ENCODE assay signal across 20 mouse cellular contexts in the genomic region with DNA sequence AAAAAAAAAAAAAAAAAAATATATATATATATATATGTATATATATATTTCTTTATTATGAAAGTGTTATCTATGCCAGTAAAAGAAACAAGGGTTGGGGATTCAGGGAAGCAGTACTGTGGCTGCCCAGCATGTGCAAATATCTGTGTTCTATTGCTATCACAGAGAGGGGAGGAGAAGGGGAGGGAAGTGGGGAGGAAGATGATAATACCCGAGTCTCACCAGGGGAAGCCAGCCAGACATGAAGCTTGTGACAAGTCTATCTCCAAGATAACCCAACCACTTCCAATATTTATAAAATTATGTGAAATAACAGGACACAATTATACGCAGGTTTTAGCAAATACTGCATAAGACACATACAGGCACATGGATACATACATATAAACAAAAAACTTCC. TPM values are rescaled to one million over a fixed set of nuclear protein-coding genes. Genes with fewer than 3 reads are reported as not detected.
"Had no signal": no experiment of that assay in that cellular context is flagged by ENCODE, and none has a peak within 500 bp of the region (broad histone marks: within the 10 kb centered on the region; RNA-seq: fewer than 3 reads in every experiment).

No protein-coding gene starts in this region.

- H3K4me3 ChIP-seq: midbrain, embryonic 10.5 days; midbrain, embryonic 12.5 days; myocyte; neural tube, embryonic 13.5 days; neural tube, embryonic 15.5 days had no signal

- H3K27ac ChIP-seq: midbrain, embryonic 10.5 days; midbrain, embryonic 12.5 days; neural tube, embryonic 13.5 days; neural tube, embryonic 15.5 days had no signal

- H3K9ac ChIP-seq: lung, embryonic 14.5 days; midbrain, embryonic 12.5 days; neural tube, embryonic 13.5 days; neural tube, embryonic 15.5 days had no signal

- ATAC-seq: midbrain, embryonic 16.5 days had no signal

- H3K9me3 ChIP-seq: midbrain, embryonic 10.5 days; midbrain, embryonic 12.5 days; neural tube, embryonic 13.5 days; neural tube, embryonic 15.5 days had no signal

- H3K27me3 ChIP-seq: midbrain, embryonic 12.5 days; neural tube, embryonic 13.5 days; neural tube, embryonic 15.5 days had no signal

- DNase-seq: lung, adult 18-20 months; lung, embryonic 14.5 days; lung, postnatal 10 days; lung, postnatal 4 days; midbrain, embryonic 14.5 days; retina, postnatal 1 day; right cerebral cortex, adult 18-20 months; right cerebral cortex, postnatal 25 days; right cerebral cortex, postnatal 4 days; spleen, adult 18-20 months; thymus, adult 18-20 months; thymus, postnatal 14 days; thymus, postnatal 36 days had no signal

- H3K4me1 ChIP-seq: midbrain, embryonic 10.5 days; midbrain, embryonic 12.5 days; neural tube, embryonic 13.5 days; neural tube, embryonic 15.5 days had no signal

- H3K4me2 ChIP-seq: lung, embryonic 14.5 days; midbrain, embryonic 12.5 days; neural tube, embryonic 13.5 days; neural tube, embryonic 15.5 days had no signal

RNA-seq across cellular contexts. Expression of gene Tsnaxip1, which starts 49.7 kb away (rescaled TPM):
- polyA plus RNA-seq: small intestine, adult 2 months had no signal
